ENCODE assay signal across 10 mouse cellular contexts in the genomic region with DNA sequence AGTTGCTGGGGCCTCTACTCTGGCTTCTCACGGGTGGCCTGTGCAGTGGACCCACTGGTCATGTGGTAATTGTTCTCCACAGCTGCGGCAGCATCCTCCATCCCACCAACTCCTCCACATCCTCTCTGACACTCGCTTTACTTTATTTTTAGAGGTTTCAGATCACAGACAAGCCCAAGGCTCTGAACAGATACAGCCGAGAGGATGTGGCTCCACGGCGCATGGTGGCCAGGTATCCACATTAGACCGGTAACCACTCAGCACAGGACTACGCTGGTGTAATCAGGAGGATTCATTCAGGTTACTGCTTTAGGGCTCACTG. TPM values are rescaled to one million over a fixed set of nuclear protein-coding genes. Genes with fewer than 3 reads are reported as not detected.
DNase-seq lines count a peak whose midpoint lies in the region; ATAC-seq lines count a peak whose summit lies in the region.
"Had no signal": no experiment of that assay in that cellular context is flagged by ENCODE, and none has a peak within 500 bp of the region (broad histone marks: within the 10 kb centered on the region; RNA-seq: fewer than 3 reads in every experiment).

No protein-coding gene starts in this region.

- no peak for ATAC-seq in heart, embryonic 14.5 days (ENCODE audit: insufficient number of reproducible peaks, insufficient read depth, low FRiP score, low read depth)

- H3K36me3 ChIP-seq in heart, embryonic 14.5 days (ENCODE audit: control insufficient read depth, insufficient read depth, low read length), result 0 out of 2 replicates have a peak, but pooled peaks cover 4% of the 10 kb centered on the region
- H3K36me3 ChIP-seq: hindbrain, embryonic 12.5 days; midbrain, embryonic 12.5 days had no signal

- no peaks in the 10 kb centered on the region for H3K9me3 ChIP-seq in heart, embryonic 14.5 days (ENCODE audit: control insufficient read depth, low read length)
- H3K9me3 ChIP-seq: hindbrain, embryonic 12.5 days; midbrain, embryonic 12.5 days had no signal

- H3K4me3 ChIP-seq in heart, embryonic 14.5 days (ENCODE audit: control insufficient read depth in 1 of 2, insufficient read depth in 1 of 2, low read depth in 1 of 2, low read length in 2 of 2), result no peak overlapping the region
- H3K4me3 ChIP-seq: hindbrain, embryonic 12.5 days; midbrain, embryonic 12.5 days had no signal

- DNase-seq in heart, postnatal 4 days, result no peak
- DNase-seq in right cerebral cortex, postnatal 14 days, result peak; percentile 5
- no peak for DNase-seq in right cerebral cortex, adult 18-20 months
- peak; percentile 67 for DNase-seq in naive thymus-derived CD4-positive, alpha-beta T cell, adult 2 months (ENCODE audit: low read depth)
- no peak for DNase-seq in urinary bladder, postnatal 25 days (ENCODE audit: low spot score)
- DNase-seq in right cerebral cortex, postnatal 36 days (ENCODE audit: low spot score in 2 of 2), result no peak
- DNase-seq in cerebellum, adult 9-10 months, result no peak

- peaks cover 49 to 64% of the 10 kb centered on the region in 2 experiments for H3K4me1 ChIP-seq in heart, embryonic 14.5 days (ENCODE audit: control insufficient read depth in 2 of 2, insufficient read depth in 2 of 2, low read length in 2 of 2)

- H3K27ac ChIP-seq in heart, embryonic 14.5 days (replicated peaks in 1 of 2; ENCODE audit: control insufficient read depth in 1 of 2, insufficient read depth in 1 of 2, low read depth in 2 of 2, low read length in 2 of 2), result peak overlapping the region; percentile 74 to 83
- H3K27ac ChIP-seq: hindbrain, embryonic 12.5 days; midbrain, embryonic 12.5 days had no signal

- H3K9ac ChIP-seq in heart, embryonic 14.5 days (ENCODE audit: low read length), result peak overlapping the region; percentile 54
- H3K9ac ChIP-seq: hindbrain, embryonic 12.5 days; midbrain, embryonic 12.5 days had no signal

- peak overlapping the region; percentile 25; the same call in 1 of the 2 replicates for H3K4me2 ChIP-seq in heart, embryonic 14.5 days (ENCODE audit: low read length)
- H3K4me2 ChIP-seq: hindbrain, embryonic 12.5 days; midbrain, embryonic 12.5 days had no signal

- H3K27me3 ChIP-seq in heart, embryonic 14.5 days (ENCODE audit: control insufficient read depth, insufficient read depth, low read length), result no peaks in the 10 kb centered on the region
- H3K27me3 ChIP-seq: hindbrain, embryonic 12.5 days; midbrain, embryonic 12.5 days had no signal

- WGBS in heart, embryonic 14.5 days, result 59% methylated on average over 8 of the region's 8 CpGs

RNA-seq across cellular contexts. Expression of a gene that starts 16.5 kb away (rescaled TPM):
- polyA plus RNA-seq in heart, embryonic 14.5 days (2014; fragmentation: Nextera tagmentation; extraction: Ambion mirVana), result 10.2 and 12.0 TPM in 2 replicates
- total RNA-seq in heart, postnatal 4 days (2021), result 10 to 100 TPM; 45.9 to 52.2 TPM

Comparison
In these comparisons a context has a peak if more than half of its experiments do, and no peak if none do; other contexts are left out.
1. DNase-seq: peak in right cerebral cortex, postnatal 14 days (single experiment) and naive thymus-derived CD4-positive, alpha-beta T cell, adult 2 months (single experiment); none in heart, postnatal 4 days (single experiment), right cerebral cortex, adult 18-20 months (single experiment), urinary bladder, postnatal 25 days (single experiment), right cerebral cortex, postnatal 36 days (0 of 2) and cerebellum, adult 9-10 months (single experiment).